Mouse (Mus musculus): ENCODE results near the gene Gm1604a.
"Not testable (repeated sequence)": the region's sequence is repeated elsewhere in the genome, so short reads cannot be mapped to it uniquely, and the experiment has no call there.

DNA sequence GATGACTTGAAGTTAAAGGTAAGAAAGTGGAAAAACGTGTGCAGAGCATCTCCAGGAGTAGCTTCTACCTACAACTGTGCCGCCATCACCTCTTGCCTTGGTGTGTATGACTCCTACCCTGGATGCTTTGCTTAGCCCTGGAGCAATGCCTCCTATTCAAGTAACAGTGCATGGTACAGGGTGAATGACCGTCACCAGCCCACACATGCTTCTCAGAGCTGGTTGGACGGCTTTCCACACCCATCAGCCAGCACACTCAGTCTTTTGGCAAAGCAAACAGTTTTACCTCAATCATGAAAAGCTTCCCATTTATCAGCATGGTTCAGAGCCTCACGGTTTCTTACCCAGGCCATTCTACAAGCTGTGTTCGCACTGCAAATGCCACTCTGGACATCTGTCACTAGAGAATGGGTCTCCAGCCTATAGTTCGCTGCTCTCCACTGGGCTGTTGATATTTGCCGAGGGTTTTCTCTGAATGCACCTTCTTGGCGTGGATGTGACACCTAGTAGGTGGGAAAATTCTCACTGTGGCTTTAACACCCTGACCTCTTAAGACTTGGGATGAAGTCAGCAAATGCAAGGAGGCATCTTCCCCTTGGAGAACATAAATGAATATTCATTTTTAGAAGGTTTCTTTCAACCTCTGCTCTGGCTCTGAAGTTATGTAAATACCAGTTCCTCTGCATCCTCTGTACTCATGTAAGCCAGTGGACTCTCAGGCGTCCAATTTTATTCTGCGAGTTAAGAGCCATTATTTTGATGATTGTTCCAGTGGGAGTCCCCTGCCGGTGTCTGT, 23.4 kb upstream of the Gm1604a start:
- TF ChIP-seq CTCF (IDR thresholded peaks at IDR 0.05; ENCODE audit: extremely low read depth, insufficient read length, insufficient replicate concordance, low read depth, low read length); POLR2A (IDR thresholded peaks at IDR 0.05; ENCODE audit: low read depth, low read length): not testable (repeated sequence)
